Mouse (Mus musculus): ENCODE measurements around the gene Lrmda.

Lrmda gene

GRCm38 (mm10) chr14:22037498-22038131 is 18.1 kb downstream of the Lrmda start:
- in situ Hi-C loops (cut with MseI, MboI) = no loop called here

- in situ Hi-C loops (cut with MseI, MboI) = no loop called here
These were observed 22.6 kb downstream of the Lrmda start for GRCm38 (mm10) chr14:22042146-22042545.

GRCm38 (mm10) chr14:22043420-22043819 is 23.9 kb downstream of the Lrmda start:
- in situ Hi-C loops (cut with MseI, MboI) = no loop called here

GRCm38 (mm10) chr14:22046262-22046856 is 26.8 kb downstream of the Lrmda start:
- in situ Hi-C loops (cut with MseI, MboI) = no loop called here

GRCm38 (mm10) chr14:22048068-22048899 is 28.8 kb downstream of the Lrmda start:
- in situ Hi-C loops (cut with MseI, MboI) = no loop called here

GRCm38 (mm10) chr14:22048900-22049199 is 29.3 kb downstream of the Lrmda start:
- in situ Hi-C loops (cut with MseI, MboI) = no loop called here

GRCm38 (mm10) chr14:22049282-22049681 is 29.8 kb downstream of the Lrmda start:
- in situ Hi-C loops (cut with MseI, MboI) = no loop called here

GRCm38 (mm10) chr14:22051941-22052664 is 32.6 kb downstream of the Lrmda start:
- in situ Hi-C loops (cut with MseI, MboI) = no loop called here

- in situ Hi-C loops (cut with MseI, MboI) = no loop called here
These were observed 36.1 kb downstream of the Lrmda start for GRCm38 (mm10) chr14:22055630-22056029.

GRCm38 (mm10) chr14:22056246-22056645 is 36.7 kb downstream of the Lrmda start:
- in situ Hi-C loops (cut with MseI, MboI) = no loop called here

GRCm38 (mm10) chr14:22058729-22059128 is 39.2 kb downstream of the Lrmda start:
- in situ Hi-C loops (cut with MseI, MboI) = no loop called here

GRCm38 (mm10) chr14:22059348-22059861 is 39.9 kb downstream of the Lrmda start:
- in situ Hi-C loops (cut with MseI, MboI) = no loop called here

- in situ Hi-C loops (cut with MseI, MboI) = no loop called here
These were observed 41.3 kb downstream of the Lrmda start for GRCm38 (mm10) chr14:22060787-22061186.

- in situ Hi-C loops (cut with MseI, MboI) = no loop called here
These were observed 42.8 kb downstream of the Lrmda start for GRCm38 (mm10) chr14:22062117-22062855.

- in situ Hi-C loops (cut with MseI, MboI) = no loop called here
These were observed 49.7 kb downstream of the Lrmda start for GRCm38 (mm10) chr14:22069169-22069568.

- in situ Hi-C loops (cut with MseI, MboI) = no loop called here
These were observed 53.9 kb downstream of the Lrmda start for GRCm38 (mm10) chr14:22073385-22073784.

GRCm38 (mm10) chr14:22074229-22074628 is 54.7 kb downstream of the Lrmda start:
- in situ Hi-C loops (cut with MseI, MboI) = no loop called here

- in situ Hi-C loops (cut with MseI, MboI) = no loop called here
These were observed 64.4 kb downstream of the Lrmda start for GRCm38 (mm10) chr14:22083931-22084330.

GRCm38 (mm10) chr14:22085411-22085810 is 65.9 kb downstream of the Lrmda start:
- in situ Hi-C loops (cut with MseI, MboI) = no loop called here

GRCm38 (mm10) chr14:22088604-22089003 is 69.1 kb downstream of the Lrmda start:
- in situ Hi-C loops (cut with MseI, MboI) = no loop called here

GRCm38 (mm10) chr14:22089331-22089730 is 69.8 kb downstream of the Lrmda start:
- in situ Hi-C loops (cut with MseI, MboI) = no loop called here

All from mouse trophoblast stem cell (cell line).